Mouse (Mus musculus): ENCODE measurements at regions not wholly inside any gene's neighbourhood (a gene's known extent, or its start where the extent isn't known, plus 50 kb on each side); places are given as distances from the start of the nearest gene placed in this dataset.

- Histone ChIP-seq H3K4me2 (no peak overlapping the region), H3K9me3 (no peaks in the 10 kb centered on the region), H3K4me1 (replicated peaks) (peaks cover 39% of the 10 kb centered on the region), H3K36me3 (no peaks in the 10 kb centered on the region), H3K9ac (no peak overlapping the region), H3K4me3 (no peak overlapping the region), H3K27ac (no peak overlapping the region), H3K27me3 (no peaks in the 10 kb centered on the region)
- ATAC-seq (ENCODE audit: low FRiP score), result no peak
- 86% methylated on average over 2 of the region's 2 CpGs for WGBS
Observed at GRCm38 (mm10) chr9:115389082-115389481, 78.9 kb upstream of the Stt3b start.

DNA sequence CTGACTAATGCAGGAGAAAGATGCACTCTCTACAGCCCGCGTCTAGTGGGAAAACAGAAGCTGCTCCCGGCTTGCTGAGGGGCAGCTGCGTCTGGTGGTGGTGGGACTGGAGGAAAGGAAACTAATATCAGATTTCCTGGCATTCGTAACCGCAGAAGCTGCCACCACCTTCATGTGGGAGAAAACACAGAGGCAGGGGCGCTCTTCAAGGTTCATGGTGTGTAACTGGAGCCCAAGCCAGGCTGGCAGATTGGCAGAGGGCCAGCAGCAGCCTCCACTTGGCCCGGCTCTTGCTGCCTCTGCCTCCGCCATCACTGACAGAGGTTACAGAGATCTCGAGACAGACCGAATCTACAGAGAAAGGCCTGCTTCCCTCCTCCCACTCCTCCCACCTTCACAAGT lies 80.7 kb upstream of the Stt3b start:
- H3K36me3 ChIP-seq, result no peaks in the 10 kb centered on the region
- peak overlapping the region; percentile 63 for H3K27ac ChIP-seq
- ATAC-seq (ENCODE audit: low FRiP score), result peak; percentile 71; the same call in 1 of the 2 replicates
- no peaks in the 10 kb centered on the region for H3K27me3 ChIP-seq
- H3K9me3 ChIP-seq, result no peaks in the 10 kb centered on the region
- no peak overlapping the region for H3K9ac ChIP-seq
- H3K4me2 ChIP-seq, result peak overlapping the region; percentile 25
- H3K4me1 ChIP-seq (replicated peaks), result peaks cover 39% of the 10 kb centered on the region
- WGBS, result 23% methylated on average over 11 of the region's 11 CpGs
- no peak overlapping the region for H3K4me3 ChIP-seq

DNA sequence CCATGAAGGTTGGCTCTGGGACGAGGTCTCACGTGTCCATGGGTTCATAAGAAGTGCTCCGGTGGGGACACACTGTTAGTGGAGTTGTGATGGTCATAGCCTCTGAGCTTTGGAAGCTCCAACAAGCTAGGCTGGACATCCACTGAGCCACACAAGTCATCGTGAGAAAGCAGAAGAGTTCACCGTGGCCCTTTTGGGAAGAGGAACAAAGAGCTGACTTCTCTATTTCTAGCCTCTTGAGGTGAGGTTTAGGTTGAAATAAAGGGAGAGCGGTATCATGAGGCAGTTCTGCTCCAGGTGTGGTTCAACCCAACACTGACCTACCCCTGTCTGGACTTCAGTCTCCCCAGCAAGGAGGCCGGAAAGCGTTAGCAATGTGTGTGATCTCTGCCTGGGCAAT lies 85.3 kb upstream of the Stt3b start:
- no peak for ATAC-seq (ENCODE audit: low FRiP score)
- Histone ChIP-seq H3K4me2 (no peak overlapping the region), H3K9me3 (0 out of 2 replicates have a peak, but pooled peaks cover 3% of the 10 kb centered on the region), H3K36me3 (no peaks in the 10 kb centered on the region), H3K4me3 (no peak overlapping the region), H3K27me3 (no peaks in the 10 kb centered on the region), H3K4me1 (replicated peaks) (peaks cover 17% of the 10 kb centered on the region), H3K27ac (no peak overlapping the region), H3K9ac (no peak overlapping the region)
- 94% methylated on average over 8 of the region's 8 CpGs for WGBS

DNA sequence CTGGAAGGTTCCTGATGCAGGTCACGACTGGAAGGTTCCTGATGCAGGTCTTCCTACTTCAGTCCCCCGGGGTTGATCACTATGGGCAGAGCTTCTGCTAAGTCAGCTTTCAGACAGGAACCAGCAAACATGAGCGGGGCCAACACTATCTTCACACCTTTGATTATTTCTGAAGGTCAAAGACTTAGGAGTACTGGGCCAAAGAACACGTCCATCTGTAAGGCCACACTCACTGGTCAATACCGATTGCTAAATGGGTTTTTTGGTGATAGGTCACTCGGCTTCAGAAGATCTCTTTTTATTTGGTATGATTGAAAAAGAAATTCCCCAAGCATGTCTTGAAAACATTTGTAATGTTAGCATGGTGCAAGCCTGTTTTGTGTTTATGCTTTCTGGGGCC lies 90.2 kb upstream of the Stt3b start:
- no peak overlapping the region for H3K4me2 ChIP-seq
- 0 out of 2 replicates have a peak, but pooled peaks cover 3% of the 10 kb centered on the region for H3K9me3 ChIP-seq
- H3K27ac ChIP-seq, result no peak overlapping the region
- H3K4me3 ChIP-seq, result no peak overlapping the region
- H3K36me3 ChIP-seq, result no peaks in the 10 kb centered on the region
- H3K9ac ChIP-seq, result no peak overlapping the region
- no peaks in the 10 kb centered on the region for H3K4me1 ChIP-seq (replicated peaks)
- H3K27me3 ChIP-seq, result no peaks in the 10 kb centered on the region
- WGBS, result 92% methylated on average over 6 of the region's 6 CpGs
- ATAC-seq (ENCODE audit: low FRiP score), result no peak

GRCm38 (mm10) chr9:115401405-115402151 lies 91.4 kb upstream of the Stt3b start:
- Histone ChIP-seq H3K27ac (no peak overlapping the region; the same call in 1 of the 2 replicates), H3K27me3 (no peaks in the 10 kb centered on the region), H3K4me3 (no peak overlapping the region), H3K4me1 (replicated peaks) (no peaks in the 10 kb centered on the region), H3K9me3 (0 out of 2 replicates have a peak, but pooled peaks cover 3% of the 10 kb centered on the region), H3K4me2 (no peak overlapping the region), H3K9ac (no peak overlapping the region), H3K36me3 (no peaks in the 10 kb centered on the region)
- no peak for ATAC-seq (ENCODE audit: low FRiP score)
- WGBS, result 73% methylated on average over 13 of the region's 13 CpGs

- Histone ChIP-seq H3K9ac (no peak overlapping the region), H3K36me3 (no peaks in the 10 kb centered on the region), H3K4me3 (no peak overlapping the region), H3K27me3 (no peaks in the 10 kb centered on the region), H3K4me2 (no peak overlapping the region), H3K4me1 (replicated peaks) (no peaks in the 10 kb centered on the region), H3K9me3 (0 out of 2 replicates have a peak, but pooled peaks cover 3% of the 10 kb centered on the region), H3K27ac (no peak overlapping the region)
- WGBS, result 82% methylated on average over 6 of the region's 6 CpGs
- no peak for ATAC-seq (ENCODE audit: low FRiP score)
Observed at GRCm38 (mm10) chr9:115402661-115403060, 92.4 kb upstream of the Stt3b start.

DNA sequence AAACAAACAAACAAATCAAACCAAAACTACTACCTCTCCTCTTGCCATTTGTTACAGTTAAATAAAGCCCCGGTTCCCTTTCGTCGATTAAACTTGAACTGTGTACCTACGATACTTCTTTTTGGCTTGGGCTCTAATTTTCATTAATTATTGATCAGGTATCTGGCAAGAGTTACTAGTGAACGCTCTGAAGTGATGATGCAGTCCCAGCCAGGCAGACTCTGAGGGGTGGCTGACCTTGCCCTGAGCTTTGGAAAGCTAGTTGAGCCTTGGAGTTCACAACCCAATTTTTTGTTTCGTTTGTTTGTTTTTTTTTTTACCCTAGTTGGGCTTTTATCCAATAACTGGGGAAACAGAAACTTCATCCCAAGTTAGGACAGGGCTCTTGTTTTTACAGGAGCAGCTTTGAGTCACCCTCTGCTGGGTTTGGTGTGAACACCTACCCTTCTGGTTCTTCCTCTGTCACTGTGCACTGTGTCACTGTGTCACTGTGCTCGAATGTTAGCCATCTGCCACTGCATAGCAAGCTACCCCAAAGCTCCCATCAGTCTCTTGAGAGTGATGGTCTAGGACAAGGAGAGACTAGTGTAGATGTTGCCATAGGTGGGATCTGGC lies 93.2 kb upstream of the Stt3b start:
- 89% methylated on average over 7 of the region's 7 CpGs for WGBS
- no peak overlapping the region for H3K4me2 ChIP-seq

GRCm38 (mm10) chr9:115407901-115408470 lies 97.8 kb upstream of the Stt3b start:
- no peak overlapping the region for H3K4me3 ChIP-seq
- H3K36me3 ChIP-seq, result no peaks in the 10 kb centered on the region
- H3K4me2 ChIP-seq, result no peak overlapping the region
- H3K27me3 ChIP-seq, result no peaks in the 10 kb centered on the region
- H3K27ac ChIP-seq, result no peak overlapping the region
- whole genome bisulfite sequencing, result 92% methylated on average over 21 of the region's 21 CpGs
- no peak for ATAC-seq (ENCODE audit: low FRiP score)
- H3K4me1 ChIP-seq (replicated peaks), result peaks cover 4% of the 10 kb centered on the region
- H3K9me3 ChIP-seq, result no peaks in the 10 kb centered on the region
- no peak overlapping the region for H3K9ac ChIP-seq

More for the DNA sequence above, 93.2 kb upstream of the Stt3b start:
- Histone ChIP-seq H3K9ac (no peak overlapping the region), H3K4me3 (no peak overlapping the region), H3K27me3 (no peaks in the 10 kb centered on the region), H3K27ac (no peak overlapping the region), H3K4me1 (replicated peaks) (no peaks in the 10 kb centered on the region), H3K36me3 (no peaks in the 10 kb centered on the region), H3K9me3 (no peaks in the 10 kb centered on the region)
- no peak for ATAC-seq (ENCODE audit: low FRiP score)

DNA sequence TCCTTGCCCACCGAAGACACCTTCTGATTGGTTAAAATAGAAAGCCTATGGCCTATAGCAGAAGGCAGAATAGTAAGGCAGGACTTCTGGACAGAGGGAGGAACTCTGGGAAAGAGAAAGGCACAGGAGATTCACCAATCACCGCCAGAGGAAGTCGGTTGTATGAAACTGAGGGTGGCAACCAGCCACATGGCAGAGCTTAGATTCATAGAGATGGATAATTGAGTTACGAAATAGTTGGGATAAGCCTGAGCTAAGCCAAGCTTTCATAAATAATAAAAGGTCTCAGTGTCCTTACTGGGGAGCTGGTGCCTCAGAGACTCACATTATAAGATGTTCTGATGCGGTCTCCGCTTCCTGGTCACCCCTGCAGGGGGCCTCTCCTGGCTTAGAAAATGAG lies 98.7 kb upstream of the Stt3b start:
- 89% methylated on average over 6 of the region's 6 CpGs for WGBS
- ATAC-seq (ENCODE audit: low FRiP score), result no peak

GRCm38 (mm10) chr9:115414190-115414589 lies 104.0 kb upstream of the Stt3b start:
- ATAC-seq (ENCODE audit: low FRiP score), result no peak
- 95% methylated on average over 4 of the region's 4 CpGs for WGBS

More for the DNA sequence above, 98.7 kb upstream of the Stt3b start:
- Histone ChIP-seq H3K9ac (no peak overlapping the region), H3K9me3 (no peaks in the 10 kb centered on the region), H3K36me3 (no peaks in the 10 kb centered on the region), H3K27me3 (no peaks in the 10 kb centered on the region), H3K4me1 (replicated peaks) (peaks cover 4% of the 10 kb centered on the region), H3K27ac (no peak overlapping the region), H3K4me3 (no peak overlapping the region), H3K4me2 (no peak overlapping the region)

GRCm38 (mm10) chr9:115422786-115423185 lies 112.6 kb upstream of the Stt3b start:
- no peaks in the 10 kb centered on the region; the same call in 1 of the 2 replicates for H3K36me3 ChIP-seq
- no peak overlapping the region for H3K4me2 ChIP-seq
- no peak overlapping the region for H3K27ac ChIP-seq
- H3K9me3 ChIP-seq, result peaks cover 6% of the 10 kb centered on the region; the same call in 1 of the 2 replicates
- no peaks in the 10 kb centered on the region for H3K4me1 ChIP-seq (replicated peaks)
- no peak overlapping the region for H3K9ac ChIP-seq
- ATAC-seq (ENCODE audit: low FRiP score), result no peak
- H3K27me3 ChIP-seq, result no peaks in the 10 kb centered on the region
- H3K4me3 ChIP-seq, result no peak overlapping the region
- 84% methylated on average over 7 of the region's 7 CpGs for WGBS

More at GRCm38 (mm10) chr9:115414190-115414589, 104.0 kb upstream of the Stt3b start:
- H3K27me3 ChIP-seq, result no peaks in the 10 kb centered on the region
- H3K9ac ChIP-seq, result no peak overlapping the region
- H3K9me3 ChIP-seq, result no peaks in the 10 kb centered on the region
- no peak overlapping the region for H3K4me2 ChIP-seq
- no peaks in the 10 kb centered on the region for H3K36me3 ChIP-seq
- no peak overlapping the region for H3K27ac ChIP-seq
- no peak overlapping the region for H3K4me3 ChIP-seq
- H3K4me1 ChIP-seq (replicated peaks), result peaks cover 4% of the 10 kb centered on the region

DNA sequence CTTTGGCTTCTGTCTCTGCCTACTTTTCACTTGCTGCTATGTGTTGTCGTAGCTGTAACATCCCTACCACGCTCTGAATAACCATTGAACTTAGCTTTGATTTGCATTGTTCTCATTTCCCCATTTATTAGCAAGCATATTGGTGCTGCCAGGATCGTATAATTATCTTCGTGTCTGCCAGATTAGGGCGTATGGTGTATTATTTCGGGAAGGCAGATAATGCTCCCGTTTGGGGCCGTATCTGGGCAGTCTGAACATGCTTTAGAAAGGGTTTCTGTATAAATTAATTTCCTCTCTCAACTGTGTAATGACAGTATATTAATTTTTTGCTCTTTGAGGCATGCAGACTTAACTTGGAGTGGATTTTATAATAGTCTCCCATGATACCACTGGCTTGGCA lies 116.5 kb upstream of the Stt3b start:
- peak overlapping the region; percentile 53 for H3K27ac ChIP-seq
- no peaks in the 10 kb centered on the region for H3K36me3 ChIP-seq
- no peak for ATAC-seq (ENCODE audit: low FRiP score)
- H3K9ac ChIP-seq, result no peak overlapping the region
- 57% methylated on average over 8 of the region's 8 CpGs for WGBS
- no peaks in the 10 kb centered on the region for H3K4me1 ChIP-seq (replicated peaks)
- no peaks in the 10 kb centered on the region for H3K9me3 ChIP-seq
- H3K4me2 ChIP-seq, result no peak overlapping the region
- H3K4me3 ChIP-seq, result no peak overlapping the region
- H3K27me3 ChIP-seq, result no peaks in the 10 kb centered on the region
